Mouse (Mus musculus) skeletal muscle tissue, adult 2 months (tissue): ENCODE measurements around the gene Pam.
"Not testable (repeated sequence)": the region's sequence is repeated elsewhere in the genome, so short reads cannot be mapped to it uniquely, and the experiment has no call there.

Experiments used
- DNase-seq: peaks from one replicate; pipeline ENCODE4 v3.0.0-alpha.2; 2012; ENCODE audit warnings: low read depth, low spot score

Pam gene

DNA sequence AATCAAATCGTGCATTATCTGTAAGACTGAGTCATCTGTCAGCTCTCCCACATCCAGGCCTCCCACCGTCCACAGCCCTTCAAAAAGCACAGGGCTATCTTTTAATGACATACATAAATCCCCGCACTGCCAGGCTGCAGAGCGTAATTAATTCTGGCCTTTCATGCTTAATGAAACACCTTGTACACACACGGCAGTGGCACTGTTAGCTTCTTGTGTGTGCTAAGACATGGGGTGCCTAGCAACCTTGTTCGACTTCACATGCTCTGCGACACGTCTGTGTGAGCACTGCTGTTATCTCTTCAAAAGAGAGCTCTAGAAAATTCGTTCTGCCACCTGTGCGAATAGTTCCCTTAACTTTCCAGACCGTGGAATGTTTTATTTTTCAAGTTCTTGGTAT, 120.5 kb downstream of the Pam start:
- no peak for DNase-seq

DNA sequence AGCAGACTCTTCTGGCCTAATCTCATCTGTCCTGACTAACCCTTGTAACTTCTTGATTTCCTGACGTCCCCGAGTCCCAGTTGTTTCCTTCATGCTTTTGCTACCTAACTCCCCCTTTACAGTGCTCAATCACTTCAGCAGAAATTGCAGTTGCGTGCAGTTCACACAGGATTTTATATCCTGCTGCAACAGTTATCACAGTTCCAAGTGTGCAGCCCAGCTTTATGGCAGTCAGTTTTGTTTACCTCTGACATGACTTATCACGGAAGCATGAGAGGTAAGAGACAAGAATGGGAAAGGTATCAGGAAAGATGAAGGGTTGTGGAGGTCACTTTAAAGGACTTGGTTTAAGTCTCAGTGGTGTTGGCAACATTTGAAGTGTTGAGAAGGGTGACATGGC, 125.7 kb downstream of the Pam start:
- DNase-seq, result no peak

DNA sequence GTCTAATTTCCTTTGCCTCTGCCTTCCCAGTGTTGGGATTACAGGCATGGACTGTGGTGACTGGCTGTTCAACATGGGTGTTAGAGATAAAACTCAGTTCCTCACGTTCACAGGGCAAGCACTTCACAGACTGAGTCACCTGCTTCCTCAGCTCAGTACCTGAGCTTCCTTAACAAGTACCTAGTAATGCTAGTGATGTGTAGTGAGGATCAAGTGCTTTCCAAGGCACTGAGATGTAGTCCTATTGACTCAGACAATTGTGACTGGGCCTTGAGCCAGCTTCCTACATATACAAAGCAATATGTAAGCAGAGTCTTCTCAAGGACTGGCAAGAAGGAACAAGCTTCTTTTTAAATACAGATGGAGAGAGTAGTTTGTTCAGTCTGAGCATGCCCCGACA, 131.7 kb downstream of the Pam start:
- DNase-seq, result no peak

DNA sequence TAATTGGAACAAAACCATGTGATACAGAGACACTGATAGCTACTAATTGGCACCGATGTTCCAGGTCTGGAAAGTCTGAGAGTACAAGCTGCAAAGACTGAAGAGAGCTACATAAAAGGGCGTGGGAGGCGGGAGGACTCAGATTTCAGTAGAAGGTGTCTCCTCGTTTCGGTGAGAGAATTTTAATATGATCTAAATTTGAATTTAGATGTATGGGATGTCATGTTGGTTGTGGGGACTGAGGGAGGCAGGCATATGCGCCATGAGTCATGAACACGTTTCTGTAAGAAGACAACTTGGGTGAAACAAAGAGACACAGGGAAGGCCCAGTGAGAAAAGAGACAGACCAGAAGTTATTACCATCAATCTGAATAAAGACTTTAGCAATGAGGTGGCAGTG, 133.3 kb downstream of the Pam start:
- DNase-seq, result no peak

DNA sequence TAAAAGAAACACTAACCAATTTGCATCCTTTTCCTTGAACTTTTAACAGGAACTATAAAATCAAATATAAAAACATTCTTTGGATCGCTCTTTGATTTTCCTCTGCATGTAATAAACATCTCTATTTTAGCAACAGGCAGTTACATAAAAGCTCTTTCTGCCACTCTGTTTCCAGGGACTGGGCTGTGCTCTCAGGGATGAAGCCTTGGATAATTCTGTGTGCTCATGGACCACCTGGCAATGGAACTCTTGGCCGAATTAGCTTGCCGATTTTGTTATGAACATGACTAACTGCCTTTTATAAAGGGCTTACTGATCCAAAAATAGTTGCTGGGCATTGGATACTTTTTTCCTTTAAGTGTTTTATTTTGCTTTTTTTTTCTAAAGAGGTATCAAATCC, 134.8 kb downstream of the Pam start:
- DNase-seq, result peak; percentile 25

DNA sequence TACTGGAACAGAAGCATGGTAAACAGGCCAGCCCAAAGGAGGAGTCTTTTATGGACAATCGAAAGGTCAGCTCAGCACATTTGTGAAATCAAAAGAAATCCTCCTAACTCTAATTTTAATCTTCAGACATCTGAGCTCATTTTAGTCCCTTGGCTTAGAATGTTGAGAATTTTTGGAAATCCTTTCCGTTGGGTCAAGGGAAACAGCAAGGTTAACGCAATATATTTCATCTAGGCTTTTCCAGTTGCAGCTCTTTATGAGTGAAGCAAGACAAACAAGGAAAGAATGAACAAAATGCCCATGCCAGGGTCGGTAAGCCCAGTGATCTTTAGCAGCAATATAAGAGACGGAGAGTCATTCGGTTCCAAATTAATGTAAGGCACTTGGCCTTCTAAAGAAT, 135.3 kb downstream of the Pam start:
- DNase-seq, result peak; percentile 13

DNA sequence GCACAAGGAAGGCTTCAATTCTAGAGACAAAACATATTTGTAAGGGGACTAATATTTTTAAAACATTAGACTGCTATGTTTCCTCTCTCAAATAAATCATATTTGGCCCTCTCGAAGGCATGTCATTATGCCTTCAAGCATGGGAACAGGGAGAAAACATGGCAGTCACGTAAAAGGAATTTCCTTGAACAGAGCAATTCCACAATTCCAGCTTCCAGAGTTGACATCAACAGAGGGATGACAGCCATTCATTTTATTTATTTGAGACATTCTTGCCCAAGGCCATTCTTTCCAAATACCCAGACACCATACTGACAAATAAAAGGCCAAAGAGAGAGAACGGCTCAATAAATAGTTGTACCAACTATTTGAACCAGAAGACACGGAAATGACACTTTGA, 136.7 kb downstream of the Pam start:
- no peak for DNase-seq

DNA sequence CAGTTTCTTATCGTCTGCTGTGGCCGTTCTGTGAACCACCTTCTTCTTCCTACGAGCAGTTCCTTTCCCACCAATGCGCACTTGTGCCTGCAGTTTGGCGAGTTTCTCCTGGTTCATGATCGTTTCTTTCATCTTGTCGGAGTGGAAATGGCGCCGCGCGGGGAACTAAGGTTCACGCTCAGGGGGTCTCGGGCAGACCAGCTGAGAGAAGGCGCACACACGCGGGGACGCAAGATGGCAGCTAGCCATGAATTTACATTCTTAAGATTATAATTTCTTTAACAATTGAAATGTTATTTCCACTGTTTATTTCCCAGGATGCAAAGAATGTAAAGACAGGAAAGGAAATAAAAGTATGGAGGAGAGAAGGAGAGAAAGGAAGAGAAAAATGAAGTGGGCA, 146.2 kb downstream of the Pam start:
- DNase-seq, result not testable (repeated sequence)

DNA sequence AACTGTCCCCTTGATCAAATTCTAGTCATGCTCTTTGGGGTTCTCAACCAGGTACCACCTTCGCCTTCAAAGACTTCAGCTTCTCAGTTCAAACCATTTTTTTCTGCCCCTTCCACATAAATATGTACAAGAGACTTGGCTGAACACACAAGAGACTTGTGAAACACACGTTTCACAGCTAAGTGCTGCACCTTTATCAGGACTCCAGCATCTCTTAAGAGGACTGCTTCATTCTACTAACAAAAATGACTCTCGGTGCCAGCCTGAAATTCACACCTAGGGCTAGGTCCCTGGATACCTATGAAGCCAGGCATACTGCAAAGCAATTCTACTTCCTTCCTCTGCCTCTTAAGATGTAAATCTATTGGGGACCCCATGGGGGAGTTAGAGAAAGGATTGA, 148.3 kb downstream of the Pam start:
- no peak for DNase-seq

DNA sequence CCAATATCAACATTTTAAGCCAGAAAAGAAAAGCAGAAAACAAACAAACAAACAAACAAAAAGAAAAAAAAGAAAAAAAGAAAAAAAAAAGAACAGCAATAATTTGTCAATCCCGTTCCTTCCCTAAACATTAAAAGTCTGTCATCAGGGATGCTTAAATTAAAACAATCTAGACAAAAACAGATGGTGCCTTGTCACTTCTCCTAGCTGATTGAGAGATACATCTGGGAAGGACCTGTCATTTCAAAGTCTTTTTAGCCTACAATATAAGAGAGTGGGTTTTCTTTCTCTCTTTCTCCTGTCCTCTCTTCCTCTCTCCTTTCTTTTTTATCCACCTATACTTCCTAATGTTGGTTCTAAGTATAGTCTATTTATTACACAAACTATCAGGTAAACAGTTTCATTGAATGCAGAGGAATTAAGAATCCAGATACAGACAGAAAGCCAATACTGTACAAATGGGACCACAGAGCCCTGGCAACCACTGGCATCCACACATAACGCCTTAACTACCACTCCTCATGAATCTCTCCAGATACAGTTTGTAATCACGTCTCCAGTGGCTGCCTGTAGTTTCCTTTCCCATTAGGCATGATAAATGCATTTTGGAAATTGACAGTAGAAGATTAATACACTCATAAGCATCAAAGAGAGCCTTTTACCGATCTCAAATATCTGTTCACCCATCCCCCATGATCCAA, 151.4 kb downstream of the Pam start:
- no peak for DNase-seq

DNA sequence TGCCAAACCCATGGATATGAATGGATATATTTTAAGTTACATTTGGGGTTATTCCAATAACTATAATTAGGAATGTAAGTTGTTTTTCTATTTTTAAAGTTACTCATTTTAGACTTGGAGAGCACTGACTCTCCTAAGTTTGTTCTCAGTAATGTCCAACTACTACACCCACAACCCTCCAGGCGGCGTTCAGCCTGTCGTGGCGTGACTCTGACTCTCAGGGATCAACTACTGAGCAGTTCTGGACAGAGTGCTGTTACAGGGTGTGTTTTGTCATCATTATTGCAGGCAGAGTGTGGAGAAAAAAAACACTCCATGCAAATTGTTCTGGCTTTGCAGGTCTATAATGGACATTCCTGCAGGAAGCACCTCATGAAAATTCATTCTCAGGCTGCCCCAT, 152.0 kb downstream of the Pam start:
- no peak for DNase-seq

DNA sequence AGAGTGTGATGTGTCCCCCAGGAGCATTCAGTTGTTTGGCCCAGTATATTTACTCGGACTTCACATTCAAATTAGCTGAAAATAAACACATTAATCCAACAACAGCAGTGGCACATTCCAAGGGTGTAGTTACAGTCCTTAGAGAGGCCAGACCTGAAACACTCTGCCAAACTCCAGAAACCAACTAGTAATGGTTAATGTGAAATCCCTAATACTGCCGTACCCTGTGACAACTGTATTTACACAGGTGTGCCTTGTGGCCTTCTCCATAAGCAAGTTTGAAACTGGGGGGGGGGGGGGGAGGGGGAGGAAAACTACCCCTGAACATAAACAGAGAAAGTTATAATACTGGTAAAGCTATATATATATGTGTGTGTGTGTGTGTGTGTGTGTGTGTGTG, 152.5 kb downstream of the Pam start:
- DNase-seq, result no peak

DNA sequence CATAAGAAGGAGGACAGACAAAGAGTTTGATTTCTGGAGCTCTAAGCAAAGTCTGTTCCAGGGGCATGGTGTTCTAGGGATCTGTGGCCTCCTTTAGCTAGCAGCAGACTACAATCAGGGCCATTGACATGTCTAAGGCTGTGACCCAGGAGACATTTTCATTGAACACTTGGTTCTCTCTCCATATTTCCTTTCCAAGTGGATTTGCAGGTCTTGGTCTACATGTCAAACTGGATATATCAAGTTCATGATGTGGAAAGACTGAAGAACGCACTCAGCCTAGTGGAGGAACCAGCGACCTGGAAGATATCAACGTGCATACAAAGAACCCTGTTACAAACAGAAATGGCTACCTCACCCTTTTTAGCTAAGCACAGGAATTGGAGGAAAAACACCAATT, 156.9 kb downstream of the Pam start:
- no peak for DNase-seq

DNA sequence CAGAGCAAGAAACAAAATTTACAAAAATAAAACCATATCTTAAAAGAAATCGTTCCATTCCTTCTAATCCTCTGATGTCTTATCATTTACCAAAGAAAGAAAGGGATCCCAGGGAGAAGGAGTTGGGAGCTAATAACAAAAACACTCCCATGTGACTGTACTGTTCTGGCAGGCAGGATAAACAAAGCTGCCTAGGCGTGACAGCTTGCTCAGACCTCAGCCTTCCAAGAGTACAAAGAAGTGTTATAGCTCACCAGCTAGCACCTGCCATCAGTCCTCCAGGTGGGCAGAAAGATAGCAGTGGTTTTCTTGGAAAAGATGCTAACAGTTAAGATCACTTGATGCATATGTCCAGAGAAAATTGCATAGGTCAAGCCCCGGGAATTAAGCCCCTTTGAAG, 157.4 kb downstream of the Pam start:
- no peak for DNase-seq

DNA sequence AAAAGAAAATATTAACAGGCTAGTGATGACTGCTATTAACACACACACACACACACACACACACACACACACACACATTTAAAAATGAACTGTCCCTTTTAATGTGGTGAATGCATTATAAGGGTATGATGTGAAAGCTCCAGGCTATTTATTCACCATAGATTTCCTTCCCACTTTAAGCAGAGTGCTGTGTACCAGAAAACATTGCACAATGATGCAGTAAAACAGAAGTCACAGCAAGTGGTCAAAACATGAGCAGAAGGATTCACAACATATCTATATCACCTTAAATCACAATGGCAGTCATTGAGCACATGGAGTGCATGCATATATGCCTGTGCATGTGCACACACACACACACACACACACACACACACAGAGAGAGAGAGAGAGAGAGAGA, 160.5 kb downstream of the Pam start:
- DNase-seq, result no peak

DNA sequence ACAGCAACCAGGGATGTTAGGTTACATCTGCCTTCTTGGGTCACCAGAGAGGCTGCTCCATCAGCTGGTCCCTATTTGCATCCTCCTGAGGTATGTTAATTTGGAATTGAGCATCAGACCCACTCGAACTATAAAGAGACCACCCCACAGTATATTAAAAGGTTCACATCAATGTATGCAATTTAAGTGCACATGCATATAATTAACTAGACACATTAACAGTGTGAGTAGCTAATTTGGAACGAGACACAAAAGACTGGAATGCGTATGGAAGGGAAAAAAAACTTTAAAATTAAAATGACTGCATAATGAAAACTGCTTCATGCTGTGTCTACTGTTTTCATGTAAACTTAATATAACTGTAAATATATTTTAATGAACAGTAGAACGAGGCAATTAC, 164.2 kb downstream of the Pam start:
- no peak for DNase-seq

DNA sequence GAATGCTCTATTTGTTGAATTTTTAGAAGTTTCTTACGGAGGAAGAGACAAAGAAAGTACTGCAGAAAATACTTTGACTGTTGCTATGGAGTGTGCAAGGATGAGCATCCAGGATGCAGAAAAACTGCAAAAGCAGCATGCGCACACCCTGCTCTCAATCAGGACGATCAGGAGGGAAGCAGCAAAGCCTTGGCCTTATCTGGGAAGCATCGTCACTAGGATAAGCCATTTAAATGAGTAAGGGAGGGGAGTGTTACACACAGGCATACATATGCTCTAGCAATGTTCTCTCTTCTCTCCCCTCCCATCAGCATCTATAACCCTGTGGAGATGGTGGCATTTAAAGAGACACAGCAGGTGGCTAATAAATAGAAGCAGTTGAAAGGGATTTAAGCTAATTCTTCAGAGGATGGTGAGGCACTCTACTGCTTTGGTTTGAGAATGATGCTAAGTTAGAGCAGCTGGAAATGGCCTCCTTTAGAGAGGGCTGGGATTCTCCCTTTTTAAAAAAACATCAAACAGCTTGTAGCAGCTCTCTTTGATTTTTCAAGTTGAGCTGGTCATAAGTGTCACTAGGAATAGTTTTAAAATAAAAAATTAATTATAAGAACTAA, 165.9 kb downstream of the Pam start:
- no peak for DNase-seq

DNA sequence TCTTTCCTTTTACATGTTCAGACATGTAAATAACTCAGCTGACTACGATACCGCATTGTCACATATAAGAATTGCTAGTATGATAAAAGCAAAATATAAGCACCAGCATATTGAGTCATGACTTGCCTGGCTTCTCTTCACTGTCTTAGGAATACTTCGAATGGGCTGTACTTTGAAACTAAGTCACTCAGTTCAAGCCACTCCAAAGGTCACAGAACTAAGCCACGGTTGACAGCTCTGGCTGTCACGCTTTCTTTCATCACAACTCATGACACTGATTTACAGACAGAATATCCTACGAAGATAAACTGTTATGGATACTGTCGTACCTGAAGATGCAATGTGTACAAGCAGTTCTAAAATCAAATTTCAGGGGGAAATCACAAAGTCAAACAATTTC, 168.7 kb downstream of the Pam start:
- DNase-seq, result no peak

DNA sequence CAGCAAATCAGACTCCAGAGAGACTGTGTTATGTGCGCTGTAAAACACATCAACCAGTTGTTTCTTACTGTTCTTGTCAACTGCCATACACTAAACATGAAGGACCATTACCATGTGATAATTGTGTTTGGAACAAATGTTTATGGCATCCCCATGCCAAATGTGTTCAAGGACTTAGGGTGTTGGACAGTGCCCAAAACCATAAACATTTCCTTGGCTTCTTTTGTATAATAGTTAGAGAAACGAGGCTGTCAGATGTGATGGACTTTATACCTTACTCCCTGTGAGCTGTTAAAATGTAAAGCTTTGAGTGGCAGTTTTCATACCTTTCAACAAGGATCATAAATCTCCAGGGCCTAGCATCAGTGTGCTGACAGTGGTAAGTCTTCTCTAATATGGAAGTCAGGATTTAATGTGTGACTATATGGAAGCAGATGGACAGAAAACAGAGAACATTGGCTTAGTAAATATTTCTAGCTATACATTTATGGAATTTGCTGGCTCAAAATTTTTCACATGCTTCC, 169.4 kb downstream of the Pam start:
- DNase-seq, result no peak

DNA sequence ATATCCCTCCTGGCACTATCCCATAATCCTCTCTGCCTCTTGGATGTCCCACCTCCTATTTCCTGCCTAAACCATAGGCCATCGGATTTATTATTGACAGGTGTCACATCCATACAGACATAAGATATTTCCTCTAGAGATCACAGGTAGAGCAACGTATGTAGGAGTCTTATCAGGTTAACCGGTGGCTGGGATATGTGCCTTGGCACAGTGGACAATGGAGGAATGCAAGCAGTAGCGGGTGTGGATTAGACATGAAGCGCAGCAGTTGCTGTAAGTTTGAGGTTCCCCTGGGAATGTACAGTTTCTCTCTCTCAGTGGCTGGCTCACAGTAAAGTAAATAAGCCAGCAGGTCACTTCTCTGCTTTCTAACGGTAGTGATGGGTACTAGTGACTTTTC, 173.1 kb downstream of the Pam start:
- DNase-seq, result no peak

DNA sequence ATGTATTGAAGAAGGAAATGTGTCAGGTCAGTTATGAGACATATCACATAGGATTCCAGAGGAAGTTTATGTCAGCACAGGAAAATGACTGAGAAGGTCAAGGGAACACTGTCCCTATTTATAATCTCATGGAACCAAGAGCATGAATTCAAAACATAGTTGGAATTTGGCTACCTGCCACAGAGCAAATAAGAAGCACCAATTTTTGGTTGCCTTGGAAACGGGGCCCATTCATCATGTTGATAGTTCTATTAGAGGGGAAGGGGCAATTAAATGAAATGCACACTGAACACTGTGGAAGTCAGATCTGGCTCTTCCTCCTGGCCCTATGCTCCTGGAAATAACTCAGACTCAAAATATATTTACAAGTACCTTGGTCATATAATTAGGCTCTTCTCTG, 173.6 kb downstream of the Pam start:
- DNase-seq, result no peak

DNA sequence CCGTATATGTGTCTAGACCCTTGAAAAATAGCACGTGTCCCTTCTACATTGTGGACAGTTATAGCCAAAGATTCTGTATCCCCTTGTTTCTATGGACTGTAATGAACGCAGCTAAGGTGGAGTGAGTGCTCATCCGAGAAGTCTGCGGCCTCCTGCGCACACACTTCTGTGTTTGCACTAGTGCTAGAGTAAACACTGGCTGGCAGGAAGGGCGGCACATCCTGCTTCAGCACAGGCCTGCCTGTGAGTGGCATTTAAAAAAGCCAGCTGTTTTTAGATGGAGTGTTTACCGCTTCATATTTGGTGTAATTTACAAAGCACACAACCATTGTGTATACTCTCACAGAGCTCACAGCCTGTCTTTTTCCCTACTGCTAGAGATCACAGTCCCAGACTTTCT, 177.0 kb downstream of the Pam start:
- DNase-seq, result no peak

DNA sequence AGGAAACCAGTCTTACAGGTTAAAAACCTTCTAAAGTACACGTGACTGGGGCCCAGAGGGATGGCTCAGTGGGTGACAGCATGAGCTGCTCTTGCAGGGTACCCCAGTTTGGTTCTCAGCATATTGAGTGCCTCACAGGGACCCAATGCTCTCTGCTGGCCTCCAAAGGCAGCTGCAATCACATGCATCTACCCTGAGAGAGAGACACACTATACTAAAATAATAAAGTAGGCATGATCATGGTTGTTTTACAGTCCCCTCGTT, 178.5 kb downstream of the Pam start:
- no peak for DNase-seq
